Mouse (Mus musculus) frontal cortex, postnatal 10 days (tissue): ENCODE results near the gene Ube2o.

Experiments used
- DNase-seq, 2 experiments: peaks; one replicate each; pipeline ENCODE4 v3.0.0; 2022; ENCODE audit warnings: low spot score in 2 of 2, mixed read lengths in 1 of 2

The Ube2o gene

DNA sequence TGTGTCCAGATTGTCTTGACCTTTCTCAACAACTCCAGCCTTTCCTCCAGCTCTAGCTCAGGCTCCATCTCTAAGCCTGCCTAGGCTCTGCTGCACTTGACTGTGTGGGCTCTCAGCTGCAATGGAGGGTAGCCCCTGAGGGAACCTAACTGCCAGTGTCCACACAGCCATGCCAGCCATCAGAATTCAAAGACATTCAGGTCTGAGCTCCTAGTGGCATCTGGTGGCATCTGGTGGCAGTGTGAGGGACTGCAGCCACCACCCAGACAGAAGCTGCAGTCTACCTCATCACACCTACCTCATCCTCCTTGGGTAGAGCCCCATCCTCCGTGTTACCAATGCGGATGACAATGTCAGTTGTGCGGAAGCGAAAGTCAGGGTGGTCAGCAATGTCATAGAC lies 38.1 kb downstream of the Ube2o start:
- DNase-seq, result no peak

GRCm38 (mm10) chr11:116541183-116541582 lies 40.1 kb downstream of the Ube2o start:
- DNase-seq, result no peak

- no peak for DNase-seq
Measured at GRCm38 (mm10) chr11:116538142-116538735, 43.0 kb downstream of the Ube2o start.

GRCm38 (mm10) chr11:116537388-116537787 lies 43.9 kb downstream of the Ube2o start:
- DNase-seq, result no peak

DNA sequence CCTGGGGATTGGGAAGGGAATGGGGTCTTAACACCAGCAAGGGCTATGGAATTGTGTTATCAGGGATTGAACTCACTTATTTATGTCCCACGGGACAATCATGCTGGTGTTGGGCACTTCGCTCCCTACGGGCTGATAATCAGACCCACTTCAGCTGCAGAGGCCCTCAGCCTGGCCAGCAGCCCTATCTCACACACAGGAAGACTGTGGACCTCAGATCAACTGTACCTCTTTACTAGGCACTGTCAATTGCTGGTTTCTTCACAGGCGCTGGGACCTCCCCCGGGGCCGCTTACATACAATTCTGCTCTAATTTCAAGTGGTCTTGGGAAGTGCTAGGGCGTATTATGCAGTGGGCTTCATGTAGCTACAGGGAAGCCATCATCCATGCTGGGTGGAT lies 44.6 kb downstream of the Ube2o start:
- no peak for DNase-seq

DNA sequence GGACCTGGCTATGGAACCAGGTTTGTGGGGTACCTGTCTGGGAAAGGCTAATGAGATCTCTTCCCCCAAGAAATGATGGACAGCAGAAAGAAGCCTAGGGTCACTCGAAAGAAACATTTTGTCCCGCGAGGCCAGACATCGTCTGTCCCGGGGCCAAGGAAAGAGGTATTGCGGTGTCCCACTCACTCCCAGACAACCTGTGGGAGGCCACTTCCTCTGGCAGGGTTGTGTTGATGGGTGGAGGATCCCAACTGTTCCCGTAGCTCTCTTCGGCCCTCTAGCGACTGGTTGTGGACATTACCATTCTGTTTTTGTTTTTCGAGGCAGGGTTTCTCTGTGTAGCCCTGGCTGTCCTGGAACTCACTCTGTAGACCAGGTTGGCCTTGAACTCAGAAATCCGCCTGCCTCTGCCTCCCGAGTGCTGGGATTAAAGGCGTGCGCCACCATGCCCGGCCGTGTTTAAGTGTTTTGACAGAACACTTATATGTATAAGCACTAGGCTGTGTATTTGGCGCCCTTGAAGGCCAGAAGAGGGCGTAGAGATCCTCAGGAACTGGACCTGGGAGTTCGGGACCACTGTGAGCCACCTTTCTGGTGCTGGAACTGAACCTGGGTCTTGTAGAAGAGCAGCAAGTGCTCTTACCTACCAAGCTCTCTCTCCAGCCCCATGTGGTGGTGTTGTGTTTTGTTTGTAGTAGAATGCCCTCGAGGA lies 46.9 kb downstream of the Ube2o start:
- DNase-seq, result no peak

- DNase-seq, result no peak
Measured at GRCm38 (mm10) chr11:116533341-116534153, 47.7 kb downstream of the Ube2o start.

GRCm38 (mm10) chr11:116532810-116533338 lies 48.4 kb downstream of the Ube2o start:
- DNase-seq, result no peak

DNA sequence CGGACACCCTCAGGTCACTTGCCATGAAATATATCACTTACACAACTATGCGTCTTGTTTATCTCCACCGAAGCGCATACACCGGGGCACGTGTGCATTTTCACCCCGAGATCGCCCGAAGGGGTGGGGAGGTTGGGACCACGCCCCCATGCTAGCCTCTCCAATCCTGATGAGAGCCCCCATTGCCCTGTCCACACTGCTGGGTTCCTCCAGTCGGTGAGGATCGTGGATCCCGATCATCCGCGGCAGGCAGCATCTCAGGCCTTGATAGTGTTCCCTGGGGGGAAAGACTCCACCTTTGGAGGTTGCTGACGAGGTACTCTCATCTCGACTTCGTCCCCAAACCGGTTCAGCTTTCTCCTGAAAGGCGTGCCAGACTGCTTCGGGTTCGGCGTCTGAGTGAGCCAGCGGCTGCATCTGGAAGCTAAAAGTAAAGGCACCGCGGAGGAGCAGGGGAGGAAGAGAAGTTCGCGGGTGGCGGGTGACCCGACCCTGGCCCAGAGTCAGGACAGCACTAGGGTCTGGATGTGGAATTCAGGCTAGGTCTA lies 48.9 kb downstream of the Ube2o start:
- peak in 1 of 2 experiments; percentile 21 for DNase-seq

DNA sequence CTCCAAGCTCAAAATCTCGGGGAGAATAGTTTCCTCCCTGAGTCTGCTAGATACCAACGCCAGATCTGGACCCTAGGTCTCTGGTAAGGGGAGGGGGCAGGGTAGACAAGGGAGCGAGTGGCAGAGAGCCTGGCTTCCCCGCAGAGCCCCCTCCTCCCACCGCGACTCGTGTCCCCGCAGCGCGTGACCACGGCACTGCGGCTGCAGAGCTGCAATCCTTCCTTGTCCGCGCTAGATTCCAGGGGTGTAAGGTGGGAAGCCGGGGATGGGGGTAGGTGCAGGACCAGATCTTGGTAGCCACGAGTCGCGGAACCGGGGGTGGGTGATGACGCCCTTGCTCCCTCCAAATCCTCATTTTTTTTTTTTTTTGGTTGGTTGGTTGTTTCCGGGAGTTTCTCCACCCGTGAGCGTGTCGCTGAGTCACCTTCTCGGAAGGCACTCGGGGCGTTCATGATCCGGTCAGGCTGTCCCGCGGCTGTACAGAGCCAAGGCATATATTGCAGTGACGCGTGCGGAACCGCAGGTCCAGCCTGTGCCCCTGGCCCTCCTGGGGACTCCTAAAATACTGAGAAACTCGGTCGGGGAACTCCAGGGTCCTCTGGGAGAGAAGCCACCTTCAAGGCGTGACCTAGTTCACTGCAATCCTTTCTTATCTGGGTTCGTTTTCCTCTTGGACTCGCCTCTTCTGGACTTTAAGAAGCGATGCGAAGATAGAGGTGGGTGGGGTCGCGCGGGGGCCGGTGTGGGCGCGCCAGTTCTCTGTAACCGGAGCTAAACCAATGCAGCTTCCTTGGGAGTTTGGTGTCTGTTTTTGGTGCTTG lies 49.7 kb downstream of the Ube2o start:
- peak in 1 of 2 experiments; percentile 13 for DNase-seq

- peak in 1 of 2 experiments; percentile 16 for DNase-seq
Measured at GRCm38 (mm10) chr11:116530187-116531147, 50.8 kb downstream of the Ube2o start, which contains the start of gene Sphk1. Sphk1 (plus strand) TSS chr11:116530925.

DNA sequence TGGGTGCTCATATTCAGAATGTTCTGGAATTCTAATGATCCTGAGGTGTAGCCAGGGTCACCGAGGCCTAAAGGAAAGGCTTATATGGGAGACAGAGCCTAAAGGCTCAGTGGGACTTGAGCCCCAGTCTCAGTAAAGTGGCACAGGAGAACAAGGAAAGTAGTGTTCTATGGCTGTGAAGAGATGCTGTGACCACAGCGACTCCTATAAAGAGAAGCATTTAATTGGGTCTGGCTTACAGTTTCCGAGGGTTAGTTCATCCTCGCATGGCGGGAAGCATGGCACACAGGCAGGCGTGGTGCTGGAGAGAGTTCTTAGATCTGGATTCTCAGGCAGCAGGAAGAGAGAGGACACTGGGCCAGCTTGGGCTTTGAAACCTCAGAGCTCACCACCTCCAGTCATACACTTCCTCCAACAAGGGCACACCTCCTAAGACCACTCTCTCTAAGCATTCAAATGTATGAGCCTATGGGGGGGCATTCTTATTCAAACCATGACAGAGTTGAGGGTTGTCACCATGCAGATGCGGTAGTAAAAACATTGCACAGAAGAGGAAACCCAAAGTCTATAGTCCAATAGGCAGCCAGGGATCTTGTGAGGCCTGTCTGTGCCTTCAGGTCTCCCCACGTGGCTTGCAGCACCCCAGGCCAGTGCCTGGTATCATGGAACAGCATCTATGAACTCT lies 52.5 kb downstream of the Ube2o start:
- DNase-seq, result no peak

GRCm38 (mm10) chr11:116523699-116524189 lies 57.5 kb downstream of the Ube2o start:
- no peak for DNase-seq

DNA sequence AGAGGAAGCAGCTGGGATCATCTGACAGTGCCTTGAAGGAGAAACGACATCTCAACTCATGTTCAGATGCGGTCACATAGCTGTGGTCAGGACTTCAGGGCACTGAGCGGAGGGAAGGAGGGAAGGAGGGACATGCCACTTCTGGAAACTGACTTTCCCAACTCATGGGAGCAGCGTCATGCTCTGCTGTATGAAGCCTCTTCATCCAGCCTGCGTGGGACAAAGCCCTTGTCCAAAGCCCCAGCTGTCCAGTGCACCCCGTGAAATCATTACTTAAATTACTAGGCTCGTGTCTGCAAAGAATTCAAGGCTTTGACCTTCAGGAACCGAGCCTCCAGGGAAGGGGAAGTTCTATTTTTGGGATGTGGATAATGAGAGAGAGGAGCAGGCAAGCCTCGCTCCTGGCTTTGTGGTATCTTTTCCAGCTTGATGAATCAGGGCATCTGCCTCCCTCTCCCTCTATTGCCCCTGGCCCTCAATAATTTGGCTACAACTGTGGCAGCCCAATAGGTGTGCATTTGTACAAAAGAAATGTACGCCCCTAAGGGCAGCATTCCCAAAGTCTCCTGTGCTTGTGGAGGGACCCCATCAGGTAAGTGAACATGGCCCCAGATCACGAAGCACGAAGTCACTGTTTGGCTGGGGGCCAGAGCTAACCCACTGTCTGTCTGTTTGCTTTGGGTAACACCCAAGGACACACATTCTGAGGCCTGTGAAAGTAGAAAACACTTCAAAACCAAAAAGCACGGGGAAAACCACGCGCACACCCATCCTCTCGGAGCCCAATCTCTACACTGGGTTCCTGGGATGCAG lies 58.2 kb downstream of the Ube2o start:
- no peak for DNase-seq

DNA sequence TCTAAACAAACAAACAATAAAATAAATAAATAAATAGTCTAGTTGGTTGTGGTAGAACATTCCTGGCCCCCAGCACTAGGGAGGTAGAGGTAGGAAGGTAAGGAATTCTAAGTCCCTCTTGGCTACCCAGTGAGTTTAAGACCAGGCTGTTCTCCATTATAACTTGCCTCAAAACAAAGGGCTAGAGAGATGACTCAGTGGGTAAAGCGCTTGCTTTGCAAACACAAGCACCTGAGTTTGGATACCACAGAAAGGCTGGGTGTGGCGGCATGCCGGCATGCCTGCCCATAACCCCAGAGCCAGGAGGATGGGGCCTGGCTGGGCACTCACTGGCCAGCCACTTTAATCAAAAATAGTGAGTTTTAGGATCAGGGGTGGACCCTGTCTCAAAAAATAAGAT lies 59.2 kb downstream of the Ube2o start:
- no peak for DNase-seq

- no peak for DNase-seq
Measured at GRCm38 (mm10) chr11:116521143-116521542, 60.1 kb downstream of the Ube2o start.

DNA sequence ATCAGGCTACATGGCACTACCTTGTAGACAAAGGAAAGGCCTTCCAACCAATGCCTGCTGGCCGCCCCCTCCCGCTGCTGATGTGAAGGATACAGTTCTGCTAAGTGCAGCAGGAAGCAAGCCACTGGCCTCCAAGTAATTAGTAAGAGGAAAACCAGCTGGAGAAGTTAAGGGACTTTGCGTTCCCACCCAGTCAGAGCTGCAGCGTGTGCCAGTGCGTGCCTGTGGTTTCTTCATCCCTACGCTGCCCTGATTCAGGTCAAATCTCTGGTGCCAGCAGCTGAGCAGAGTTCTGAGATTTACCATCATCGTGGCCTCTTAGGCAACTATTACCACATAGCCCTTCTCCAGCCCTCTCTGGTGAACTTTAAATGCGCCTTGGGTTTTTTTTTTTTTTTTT lies 62.8 kb downstream of the Ube2o start:
- DNase-seq, result no peak

GRCm38 (mm10) chr11:116515330-116516020 lies 65.8 kb downstream of the Ube2o start:
- DNase-seq, result no peak
